ENCODE assay signal across 7 mouse cellular contexts in genomic region chr17:34632261-34632691, GRCm38 (mm10). TPM values are rescaled to one million over a fixed set of nuclear protein-coding genes. Genes with fewer than 3 reads are reported as not detected.
A peak's percentile ranks its signal among the peaks of the same experiment; 100 is the strongest.
DNase-seq lines count a peak whose midpoint lies in the region; ATAC-seq and TF ChIP-seq lines count a peak whose summit lies in the region.

No protein-coding gene starts in this region.

- under 1% methylated on average over 26 of the region's 26 CpGs for WGBS in bone marrow, adult 2 months
- WGBS in embryonic facial prominence, embryonic 15.5 days, result 2% methylated on average over 26 of the region's 26 CpGs
- WGBS in limb, embryonic 13.5 days, result 1% methylated on average over 26 of the region's 26 CpGs
- WGBS in midbrain, embryonic 14.5 days, result 1% methylated on average over 26 of the region's 26 CpGs

- H3K27ac ChIP-seq in bone marrow, adult 2 months (ENCODE audit: control insufficient read depth, insufficient read depth, low read depth, low read length, poor library complexity), result peak overlapping the region; percentile 68
- peak overlapping the region; percentile 58 for H3K27ac ChIP-seq in embryonic facial prominence, embryonic 15.5 days (replicated peaks)
- H3K27ac ChIP-seq in limb, embryonic 13.5 days, result no peak overlapping the region
- H3K27ac ChIP-seq in midbrain, embryonic 14.5 days (replicated peaks; ENCODE audit: low read depth, low read length), result no peak overlapping the region

- peaks cover 22% of the 10 kb centered on the region for H3K27me3 ChIP-seq in embryonic facial prominence, embryonic 15.5 days
- H3K27me3 ChIP-seq in limb, embryonic 13.5 days, result peaks cover 65% of the 10 kb centered on the region
- peaks cover 14% of the 10 kb centered on the region; the same call in 1 of the 2 replicates for H3K27me3 ChIP-seq in midbrain, embryonic 14.5 days (ENCODE audit: control insufficient read depth, insufficient read depth, low read length)

- no peak for TF ChIP-seq CTCF in bone marrow, adult 2 months (IDR thresholded peaks at IDR 0.05; ENCODE audit: control insufficient read depth, insufficient read depth, low read length)

- H3K4me1 ChIP-seq in bone marrow, adult 2 months (ENCODE audit: control insufficient read depth, insufficient read depth, low read length), result peaks cover 1% of the 10 kb centered on the region; the same call in 1 of the 2 replicates
- H3K4me1 ChIP-seq in embryonic facial prominence, embryonic 15.5 days, result peaks cover 53% of the 10 kb centered on the region
- H3K4me1 ChIP-seq in limb, embryonic 13.5 days, result peaks cover 44% of the 10 kb centered on the region
- H3K4me1 ChIP-seq in midbrain, embryonic 14.5 days (ENCODE audit: control insufficient read depth, insufficient read depth, low read length), result peaks cover 44% of the 10 kb centered on the region

- DNase-seq in heart, adult 9 months (ENCODE audit: low spot score in 2 of 2), result peak; percentile 86 to 89
- peak; percentile 87 to 88 for DNase-seq in kidney, adult 8-10 months
- peak; percentile 43 for DNase-seq in midbrain, embryonic 14.5 days
- DNase-seq in spleen, adult 18-20 months, result peak; percentile 61 to 72

- H3K9ac ChIP-seq in embryonic facial prominence, embryonic 15.5 days, result 0 out of 2 replicates have a peak overlapping the region, but pooled peaks have one; percentile 12
- peak overlapping the region; percentile 53 for H3K9ac ChIP-seq in limb, embryonic 13.5 days
- H3K9ac ChIP-seq in midbrain, embryonic 14.5 days (replicated peaks; ENCODE audit: low read length), result peak overlapping the region; percentile 43; the same call in 1 of the 2 replicates

- TF ChIP-seq POLR2A in bone marrow, adult 2 months (IDR thresholded peaks at IDR 0.05; ENCODE audit: borderline replicate concordance, control insufficient read depth, low read depth, low read length), result peak; percentile 48; the same call in 1 of the 2 replicates

- H3K36me3 ChIP-seq in embryonic facial prominence, embryonic 15.5 days, result no peaks in the 10 kb centered on the region
- H3K36me3 ChIP-seq in limb, embryonic 13.5 days, result no peaks in the 10 kb centered on the region
- no peaks in the 10 kb centered on the region for H3K36me3 ChIP-seq in midbrain, embryonic 14.5 days (ENCODE audit: control insufficient read depth, insufficient read depth, low read length)

- peak overlapping the region; percentile 86 for H3K4me2 ChIP-seq in embryonic facial prominence, embryonic 15.5 days (replicated peaks)
- H3K4me2 ChIP-seq in limb, embryonic 13.5 days (replicated peaks), result peak overlapping the region; percentile 79
- H3K4me2 ChIP-seq in midbrain, embryonic 14.5 days (ENCODE audit: low read length), result peak overlapping the region; percentile 90

- peak; percentile 74 for ATAC-seq in embryonic facial prominence, embryonic 15.5 days (ENCODE audit: insufficient number of reproducible peaks, low FRiP score, low TSS enrichment, low read depth)
- peak; percentile 29; the same call in 1 of the 2 replicates for ATAC-seq in limb, embryonic 13.5 days (ENCODE audit: low FRiP score, low read depth)
- no peak for ATAC-seq in midbrain, embryonic 14.5 days (ENCODE audit: low FRiP score, low TSS enrichment)

- H3K9me3 ChIP-seq in embryonic facial prominence, embryonic 15.5 days (replicated peaks), result no peaks in the 10 kb centered on the region
- H3K9me3 ChIP-seq in limb, embryonic 13.5 days, result no peaks in the 10 kb centered on the region
- H3K9me3 ChIP-seq in midbrain, embryonic 14.5 days (ENCODE audit: control insufficient read depth, low read length), result no peaks in the 10 kb centered on the region

- peak overlapping the region; percentile 58 for H3K4me3 ChIP-seq in bone marrow, adult 2 months (replicated peaks; ENCODE audit: control insufficient read depth, low read depth, low read length)
- peak overlapping the region; percentile 41 for H3K4me3 ChIP-seq in embryonic facial prominence, embryonic 15.5 days (replicated peaks)
- H3K4me3 ChIP-seq in limb, embryonic 13.5 days, result peak overlapping the region; percentile 44
- peak overlapping the region; percentile 71 for H3K4me3 ChIP-seq in midbrain, embryonic 14.5 days (replicated peaks; ENCODE audit: low read depth, low read length)

RNA-seq across cellular contexts. Expression of gene Prrt1, which starts 2.9 kb away (rescaled TPM):
- 2.9 and 4.5 TPM in 2 replicates for polyA plus RNA-seq in bone marrow, adult 2 months (2011; ENCODE audit: insufficient read depth, insufficient read length, low replicate concordance, missing spikeins)
- polyA plus RNA-seq in embryonic facial prominence, embryonic 15.5 days (2015; fragmentation: Nextera tagmentation; extraction: Ambion mirVana), result 1.3 and 1.5 TPM in 2 replicates
- 0.25 and 0.40 TPM in 2 replicates for polyA plus RNA-seq in limb, embryonic 13.5 days (2015; fragmentation: Nextera tagmentation; extraction: Ambion mirVana)
- 12.4 and 13.6 TPM in 2 replicates for polyA plus RNA-seq in midbrain, embryonic 14.5 days (2014; fragmentation: Nextera tagmentation; extraction: Ambion mirVana)

RNA-seq across cellular contexts. Expression of gene Ppt2, which starts 4.0 kb away (rescaled TPM):
- polyA plus RNA-seq in bone marrow, adult 2 months (2011; ENCODE audit: insufficient read depth, insufficient read length, low replicate concordance, missing spikeins), result 12.6 and 16.6 TPM in 2 replicates
- polyA plus RNA-seq in embryonic facial prominence, embryonic 15.5 days (2015; fragmentation: Nextera tagmentation; extraction: Ambion mirVana), result 27.5 and 28.3 TPM in 2 replicates
- 22.8 and 24.4 TPM in 2 replicates for polyA plus RNA-seq in limb, embryonic 13.5 days (2015; fragmentation: Nextera tagmentation; extraction: Ambion mirVana)
- 23.4 and 25.5 TPM in 2 replicates for polyA plus RNA-seq in midbrain, embryonic 14.5 days (2014; fragmentation: Nextera tagmentation; extraction: Ambion mirVana)

RNA-seq across cellular contexts. Expression of gene Fkbpl, which starts 12.3 kb away (rescaled TPM):
- polyA plus RNA-seq in bone marrow, adult 2 months (2011; ENCODE audit: insufficient read depth, insufficient read length, low replicate concordance, missing spikeins), result 4.6 and 13.6 TPM in 2 replicates
- 16.2 and 16.8 TPM in 2 replicates for polyA plus RNA-seq in embryonic facial prominence, embryonic 15.5 days (2015; fragmentation: Nextera tagmentation; extraction: Ambion mirVana)
- 16.5 and 18.8 TPM in 2 replicates for polyA plus RNA-seq in limb, embryonic 13.5 days (2015; fragmentation: Nextera tagmentation; extraction: Ambion mirVana)
- 11.2 and 14.5 TPM in 2 replicates for polyA plus RNA-seq in midbrain, embryonic 14.5 days (2014; fragmentation: Nextera tagmentation; extraction: Ambion mirVana)

RNA-seq across cellular contexts. Expression of gene Atf6b, which starts 14.7 kb away (rescaled TPM):
- polyA plus RNA-seq in bone marrow, adult 2 months (2011; ENCODE audit: insufficient read depth, insufficient read length, low replicate concordance, missing spikeins), result 22.4 and 40.2 TPM in 2 replicates
- polyA plus RNA-seq in embryonic facial prominence, embryonic 15.5 days (2015; fragmentation: Nextera tagmentation; extraction: Ambion mirVana), result 88.8 and 94.7 TPM in 2 replicates
- polyA plus RNA-seq in limb, embryonic 13.5 days (2015; fragmentation: Nextera tagmentation; extraction: Ambion mirVana), result 97.6 and 99.6 TPM in 2 replicates
- 97.1 TPM in 2 replicates for polyA plus RNA-seq in midbrain, embryonic 14.5 days (2014; fragmentation: Nextera tagmentation; extraction: Ambion mirVana)

RNA-seq across cellular contexts. Expression of gene Egfl8, which starts 16.5 kb away (rescaled TPM):
- 4.2 and 7.2 TPM in 2 replicates for polyA plus RNA-seq in bone marrow, adult 2 months (2011; ENCODE audit: insufficient read depth, insufficient read length, low replicate concordance, missing spikeins)
- polyA plus RNA-seq in embryonic facial prominence, embryonic 15.5 days (2015; fragmentation: Nextera tagmentation; extraction: Ambion mirVana), result 11.2 and 13.2 TPM in 2 replicates
- 6.6 and 7.3 TPM in 2 replicates for polyA plus RNA-seq in limb, embryonic 13.5 days (2015; fragmentation: Nextera tagmentation; extraction: Ambion mirVana)
- 6.7 and 9.5 TPM in 2 replicates for polyA plus RNA-seq in midbrain, embryonic 14.5 days (2014; fragmentation: Nextera tagmentation; extraction: Ambion mirVana)

Comparison
In these comparisons a context has a peak if more than half of its experiments do, and no peak if none do; other contexts are left out.
1. H3K27ac ChIP-seq: peak in bone marrow, adult 2 months (single experiment) and embryonic facial prominence, embryonic 15.5 days (single experiment); none in limb, embryonic 13.5 days (single experiment) and midbrain, embryonic 14.5 days (single experiment).
2. Peak in every context shown above with its lines, with median percentiles within 50 percentile points of each other: H3K4me3 ChIP-seq, H3K4me2 ChIP-seq, H3K9ac ChIP-seq and DNase-seq.